Mouse (Mus musculus) C2C12 (cell line): ENCODE measurements around the gene Lcn10. TPM values are rescaled to one million over a fixed set of nuclear protein-coding genes. Genes with fewer than 3 reads are reported as not detected.

Experiments
- H3K27me3 ChIP-seq: one replicate; pipeline ENCODE4 v1.6.1; 2011; ENCODE audit not compliant: control insufficient read depth, insufficient read depth, insufficient read length
- H3K36me3 ChIP-seq: one replicate; pipeline ENCODE4 v1.6.1; 2011; ENCODE audit not compliant: control insufficient read depth, insufficient read depth
- H3K4me3 ChIP-seq: one replicate; pipeline ENCODE4 v1.5.1; 2011; ENCODE audit warnings: mild to moderate bottlenecking, control low read depth; ENCODE audit not compliant: poor library complexity, insufficient read depth, severe bottlenecking
- H3K79me2 ChIP-seq: one replicate; pipeline ENCODE4 v1.6.1; 2011; ENCODE audit not compliant: control insufficient read depth, insufficient read depth
- H3K79me3 ChIP-seq: one replicate; pipeline ENCODE4 v1.6.1; 2011; ENCODE audit warnings: low read depth, control low read depth
- H3ac ChIP-seq: one replicate; pipeline ENCODE3; 2011; ENCODE audit warnings: low read depth; ENCODE audit not compliant: control insufficient read depth, insufficient read length
- CEBPB ChIP-seq: IDR thresholded peaks from one replicate; pipeline ENCODE4 v1.6.1; 2011; ENCODE audit warnings: low read depth, mild to moderate bottlenecking, control low read depth, moderate library complexity
- CTCF ChIP-seq: IDR thresholded peaks from one replicate; pipeline ENCODE4 v1.5.1; 2011; ENCODE audit not compliant: control insufficient read depth, insufficient read depth, insufficient read length
- FOSL1 ChIP-seq: IDR thresholded peaks from one replicate; pipeline ENCODE4 v1.8.0; 2011; ENCODE audit warnings: mild to moderate bottlenecking, low read length; ENCODE audit not compliant: poor library complexity, insufficient read depth, severe bottlenecking
- MAX ChIP-seq: IDR thresholded peaks from one replicate; pipeline ENCODE4 v1.6.1; 2011; ENCODE audit warnings: mild to moderate bottlenecking, control low read depth
- MYOD1 ChIP-seq: IDR thresholded peaks from one replicate; pipeline ENCODE4 v1.6.1; 2011; ENCODE audit warnings: low read depth; ENCODE audit not compliant: control insufficient read depth, insufficient read length
- MYOG ChIP-seq: IDR thresholded peaks from one replicate; pipeline ENCODE4 v1.6.1; 2011; ENCODE audit not compliant: control insufficient read depth, insufficient read length; ENCODE audit errors: extremely low read depth
- USF1 ChIP-seq: IDR thresholded peaks from one replicate; pipeline ENCODE4 v1.6.1; 2011; ENCODE audit warnings: low read depth, mild to moderate bottlenecking, control low read depth, moderate library complexity
- polyA plus RNA-seq: library from polyadenylated mRNA; unstranded; fragments of >200 nt; fragmentation: generic; extraction: Trizol; gene quantifications from one replicate; pipeline ENCODE4 v1.2.1, GENCODE M21; 2012; ENCODE audit warnings: missing spikeins

Lcn10 gene
- polyA plus RNA-seq, 1 experiment: not detected

- Histone ChIP-seq H3K4me3 (no peak overlapping the region), H3K27me3 (peaks cover 32% of the 10 kb centered on the region), H3K79me2 (no peaks in the 10 kb centered on the region), H3K36me3 (no peaks in the 10 kb centered on the region), H3K79me3 (no peaks in the 10 kb centered on the region), H3ac (no peak overlapping the region)
- no peak for TF ChIP-seq CEBPB
- no peak for TF ChIP-seq FOSL1
- TF ChIP-seq MYOG: no peak
- TF ChIP-seq CTCF: no peak
- TF ChIP-seq MAX: no peak
- no peak for TF ChIP-seq MYOD1
- TF ChIP-seq USF1: no peak
Measured at GRCm38 (mm10) chr2:25656691-25657090, 25.8 kb upstream of the Lcn10 start.

GRCm38 (mm10) chr2:25657246-25657645 lies 25.3 kb upstream of the Lcn10 start:
- Histone ChIP-seq H3K4me3 (no peak overlapping the region), H3K79me3 (no peaks in the 10 kb centered on the region), H3K36me3 (no peaks in the 10 kb centered on the region), H3K79me2 (no peaks in the 10 kb centered on the region), H3K27me3 (peaks cover 32% of the 10 kb centered on the region), H3ac (no peak overlapping the region)
- TF ChIP-seq CEBPB (no peak), MAX (no peak), MYOD1 (no peak), FOSL1 (no peak), USF1 (no peak)

- Histone ChIP-seq H3K79me3 (no peaks in the 10 kb centered on the region), H3K36me3 (no peaks in the 10 kb centered on the region), H3K4me3 (no peak within 1 kb of the TSS), H3ac (no peak within 1 kb of the TSS), H3K27me3 (peaks cover 31% of the 10 kb centered on the region), H3K79me2 (no peaks in the 10 kb centered on the region)
- TF ChIP-seq MYOG (no peak), USF1 (no peak), CTCF (no peak), MYOD1 (no peak), FOSL1 (no peak), MAX (no peak), CEBPB (no peak)
Measured at GRCm38 (mm10) chr2:25657652-25658051, 24.9 kb upstream of the Lcn10 start, which contains the start of gene Lcn5. Gene Lcn5, plus strand, starts transcription at chr2:25657952.

GRCm38 (mm10) chr2:25660279-25660678 lies 22.2 kb upstream of the Lcn10 start:
- Histone ChIP-seq H3K79me2 (no peaks in the 10 kb centered on the region), H3K4me3 (no peak overlapping the region), H3K79me3 (no peaks in the 10 kb centered on the region), H3ac (no peak overlapping the region), H3K27me3 (peaks cover 6% of the 10 kb centered on the region), H3K36me3 (no peaks in the 10 kb centered on the region)
- no peak for TF ChIP-seq USF1

GRCm38 (mm10) chr2:25661245-25661970 lies 21.1 kb upstream of the Lcn10 start:
- peaks cover 3% of the 10 kb centered on the region for H3K27me3 ChIP-seq
- no peak overlapping the region for H3ac ChIP-seq
- no peaks in the 10 kb centered on the region for H3K79me3 ChIP-seq
- peak; percentile 7 for TF ChIP-seq FOSL1
- TF ChIP-seq MYOD1: peak; percentile 95
- no peak for TF ChIP-seq CTCF
- H3K36me3 ChIP-seq: no peaks in the 10 kb centered on the region
- no peak overlapping the region for H3K4me3 ChIP-seq
- no peaks in the 10 kb centered on the region for H3K79me2 ChIP-seq

- H3K79me3 ChIP-seq: no peaks in the 10 kb centered on the region
- H3K79me2 ChIP-seq: no peaks in the 10 kb centered on the region
- H3ac ChIP-seq: no peak overlapping the region
- peaks cover 12% of the 10 kb centered on the region for H3K27me3 ChIP-seq
- TF ChIP-seq CTCF: no peak
- TF ChIP-seq USF1: no peak
- no peak for TF ChIP-seq MAX
- TF ChIP-seq MYOD1: no peak
- no peak for TF ChIP-seq CEBPB
- no peak for TF ChIP-seq MYOG
- TF ChIP-seq FOSL1: no peak
- H3K36me3 ChIP-seq: no peaks in the 10 kb centered on the region
- no peak overlapping the region for H3K4me3 ChIP-seq
Measured at GRCm38 (mm10) chr2:25663511-25663910, 19.0 kb upstream of the Lcn10 start.
